Mouse (Mus musculus) CH12.LX (cell line): ENCODE data around the gene Sec14l1.

Experiments used
- BHLHE40 ChIP-seq: IDR thresholded peaks from 2 replicates; pipeline ENCODE4 v1.6.1; 2011; ENCODE audit warnings: mild to moderate bottlenecking, low read depth, low read length, improper control_type of control experiment
- CTCF ChIP-seq, 2 experiments: IDR thresholded peaks in 1 of 2; conservative IDR thresholded peaks in 1 of 2; 2 replicates each; pipeline ENCODE4 v1.5.1; 2011 to 2012; ENCODE audit warnings: low read depth in 2 of 2, low read length in 2 of 2, improper control_type of control experiment in 1 of 2, inconsistent platforms in 1 of 2, mild to moderate bottlenecking in 1 of 2, moderate library complexity in 1 of 2
- ETS1 ChIP-seq: conservative IDR thresholded peaks from 2 replicates; pipeline ENCODE4 v1.6.1; 2012; ENCODE audit warnings: low read depth, mild to moderate bottlenecking, inconsistent platforms, low read length, improper control_type of control experiment, moderate library complexity
- HCFC1 ChIP-seq: IDR thresholded peaks from 2 replicates; pipeline ENCODE4 v1.6.1; 2012; ENCODE audit warnings: low read depth, mild to moderate bottlenecking, inconsistent platforms, low read length, improper control_type of control experiment
- JUND ChIP-seq: conservative IDR thresholded peaks from 2 replicates; pipeline ENCODE4 v1.6.1; 2011; ENCODE audit warnings: low read depth, low read length, improper control_type of control experiment
- MAFK ChIP-seq: IDR thresholded peaks from 2 replicates; pipeline ENCODE4 v1.6.1; 2011; ENCODE audit warnings: low read length, improper control_type of control experiment; ENCODE audit not compliant: insufficient replicate concordance
- MAX ChIP-seq: IDR thresholded peaks from 2 replicates; pipeline ENCODE4 v1.6.1; 2011; ENCODE audit warnings: low read length, improper control_type of control experiment
- MXI1 ChIP-seq: IDR thresholded peaks from 2 replicates; pipeline ENCODE4 v1.6.1; 2011; ENCODE audit warnings: mild to moderate bottlenecking, low read depth, low read length, improper control_type of control experiment
- MYC ChIP-seq: IDR thresholded peaks from 2 replicates; pipeline ENCODE4 v1.6.1; 2011; ENCODE audit warnings: low read depth, mild to moderate bottlenecking, improper control_type of control experiment, low read length
- POLR2A ChIP-seq: IDR thresholded peaks from 2 replicates; pipeline ENCODE4 v1.6.1; 2011; ENCODE audit warnings: low read depth, mild to moderate bottlenecking, improper control_type of control experiment, low read length
- RAD21 ChIP-seq: IDR thresholded peaks from 2 replicates; pipeline ENCODE4 v1.6.1; 2011; ENCODE audit warnings: low read depth, mild to moderate bottlenecking, low read length, improper control_type of control experiment, moderate library complexity
- TCF12 ChIP-seq: IDR thresholded peaks from 2 replicates; pipeline ENCODE4 v1.6.1; 2014; ENCODE audit warnings: low read depth, mild to moderate bottlenecking, inconsistent platforms, low read length, improper control_type of control experiment
- USF1 ChIP-seq: IDR thresholded peaks from 2 replicates; pipeline ENCODE4 v1.6.1; 2014; ENCODE audit warnings: low read depth, mild to moderate bottlenecking, inconsistent platforms, low read length, improper control_type of control experiment
- ZC3H11A ChIP-seq: IDR thresholded peaks from 2 replicates; pipeline ENCODE4 v1.6.1; 2012; ENCODE audit warnings: low read depth, mild to moderate bottlenecking, inconsistent platforms, low read length, improper control_type of control experiment

- TF ChIP-seq TCF12 (peak; percentile 98), BHLHE40 (peak; percentile 82), RAD21 (no peak), MAX (peak; percentile 94), USF1 (no peak), ETS1 (peak; percentile 49; the same call in 1 of the 2 replicates), MYC (peak; percentile 97), MXI1 (peak; percentile 98), HCFC1 (peak; percentile 93), CTCF (conservative IDR thresholded peaks at IDR 0.05 in 1 of 2, IDR thresholded peaks at IDR 0.05 in 1 of 2; ENCODE audit: low read depth in 2 of 2, low read length in 2 of 2) (0 out of 4 replicates have a peak, but pooled peaks of 1 of the 2 experiments have one; percentile 11), MAFK (peak; percentile 39; the same call in 1 of the 2 replicates), JUND (no peak), ZC3H11A (no peak), POLR2A (peak; percentile 97)
Measured at GRCm38 (mm10) chr11:117076576-117077196, 38.3 kb upstream of the Sec14l1 start.
